Mouse (Mus musculus) testis, adult 2 months (tissue): ENCODE results near the gene Acta2. TPM values are rescaled to one million over a fixed set of nuclear protein-coding genes. Genes with fewer than 3 reads are reported as not detected.
"Not testable (repeated sequence)": the region's sequence is repeated elsewhere in the genome, so short reads cannot be mapped to it uniquely, and the experiment has no call there.

Experiments
- H3K27ac ChIP-seq: fragments of 200-500 bp; 2 replicates; pipeline ENCODE4 v1.5.1; 2012; ENCODE audit warnings: low read depth, low read length; ENCODE audit not compliant: control insufficient read depth, insufficient read depth
- H3K27me3 ChIP-seq: fragments of 200-500 bp; 2 replicates; pipeline ENCODE4 v1.6.1; 2012; ENCODE audit warnings: mild to moderate bottlenecking, low read length, moderate library complexity; ENCODE audit not compliant: control insufficient read depth, insufficient read depth
- H3K36me3 ChIP-seq: fragments of 200-500 bp; 2 replicates; pipeline ENCODE4 v1.6.1; 2012; ENCODE audit warnings: mild to moderate bottlenecking, low read length; ENCODE audit not compliant: control insufficient read depth, insufficient read depth
- H3K4me1 ChIP-seq: fragments of 200-500 bp; 2 replicates; pipeline ENCODE4 v1.6.1; 2012; ENCODE audit warnings: low read length; ENCODE audit not compliant: control insufficient read depth, insufficient read depth
- H3K4me3 ChIP-seq: fragments of 200-500 bp; 2 replicates; pipeline ENCODE4 v1.5.1; 2012; ENCODE audit warnings: low read depth, mild to moderate bottlenecking, low read length, moderate library complexity, mixed read lengths; ENCODE audit not compliant: control insufficient read depth
- CTCF ChIP-seq: fragments of 200-500 bp; IDR thresholded peaks from 2 replicates; pipeline ENCODE4 v1.5.1; 2012; ENCODE audit warnings: low read depth, mild to moderate bottlenecking, inconsistent platforms, low read length, moderate library complexity; ENCODE audit not compliant: control insufficient read depth, insufficient read depth, insufficient replicate concordance
- POLR2A ChIP-seq: fragments of 200-500 bp; IDR thresholded peaks from 2 replicates; pipeline ENCODE4 v1.6.1; 2012; ENCODE audit warnings: low read depth, mild to moderate bottlenecking, inconsistent platforms, low read length, moderate library complexity; ENCODE audit not compliant: control insufficient read depth
- polyA plus RNA-seq: library from polyadenylated mRNA; depleted of rRNA; stranded (reverse); fragments of >200 nt; gene quantifications from 2 replicates; pipeline ENCODE4 v1.2.3, GENCODE M21; 2012

Acta2 gene
- polyA plus RNA-seq, 1 experiment = 90.9 TPM

DNA sequence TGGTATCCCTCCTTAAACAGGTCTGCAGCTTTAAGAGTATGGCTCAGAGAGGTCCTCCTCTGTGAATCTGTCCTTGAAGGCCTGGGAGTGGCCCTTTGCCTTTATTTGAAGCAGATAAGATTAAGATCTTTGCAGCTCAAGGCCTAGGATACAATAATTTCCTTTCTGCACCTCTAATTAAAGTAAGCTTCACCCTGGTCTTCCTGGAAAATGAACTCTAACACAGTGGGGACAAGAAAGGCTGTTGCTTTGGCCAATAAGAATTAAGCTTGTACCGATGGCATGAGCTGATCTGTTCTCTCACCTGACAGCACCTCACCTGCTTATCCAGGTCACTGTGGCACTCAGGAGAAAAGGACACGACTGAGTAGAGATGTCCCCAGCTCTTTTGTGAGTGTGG is 44.5 kb downstream of the Acta2 start:
- TF ChIP-seq CTCF (no peak), POLR2A (no peak)
- H3K4me1 ChIP-seq = no peaks in the 10 kb centered on the region
- no peak overlapping the region for H3K4me3 ChIP-seq
- no peaks in the 10 kb centered on the region for H3K27me3 ChIP-seq
- H3K27ac ChIP-seq = no peak overlapping the region
- no peaks in the 10 kb centered on the region for H3K36me3 ChIP-seq

DNA sequence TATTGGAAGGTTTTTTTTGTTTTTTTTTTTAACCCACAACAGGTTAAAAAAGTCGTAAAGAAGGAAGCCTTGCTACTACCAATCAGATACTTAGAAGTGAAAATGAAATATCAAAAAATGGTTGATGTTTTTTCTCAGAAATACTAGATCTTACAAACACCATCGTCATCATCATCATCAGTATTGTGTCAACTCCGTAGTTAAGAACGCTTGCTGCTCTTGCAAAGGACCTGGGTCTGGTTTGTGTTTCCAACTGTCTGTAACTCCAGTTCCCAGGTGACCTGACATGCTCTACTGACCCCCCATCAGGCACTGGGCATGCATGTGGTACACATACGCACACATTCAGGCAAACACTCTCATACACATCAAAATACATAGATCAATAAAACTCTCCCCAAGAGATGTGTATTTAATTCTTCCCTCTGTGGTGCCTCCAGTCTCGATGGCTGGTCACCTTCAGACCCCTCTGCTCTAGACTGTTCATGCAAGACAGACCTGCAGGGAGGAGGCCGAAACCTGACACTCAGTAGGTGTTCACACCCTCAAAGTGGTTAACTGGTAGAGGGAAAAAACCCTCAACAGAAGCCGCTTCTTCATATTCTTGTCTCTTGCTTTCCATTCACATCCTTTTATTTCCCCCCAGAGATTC is 45.3 kb downstream of the Acta2 start:
- TF ChIP-seq POLR2A = no peak
- H3K27ac ChIP-seq = no peak overlapping the region
- H3K4me1 ChIP-seq = no peaks in the 10 kb centered on the region
- H3K36me3 ChIP-seq = no peaks in the 10 kb centered on the region
- H3K27me3 ChIP-seq = no peaks in the 10 kb centered on the region
- no peak overlapping the region for H3K4me3 ChIP-seq

- H3K27me3 ChIP-seq = no peaks in the 10 kb centered on the region
- no peaks in the 10 kb centered on the region for H3K36me3 ChIP-seq
- no peak overlapping the region for H3K27ac ChIP-seq
- H3K4me1 ChIP-seq = no peaks in the 10 kb centered on the region
- TF ChIP-seq POLR2A = no peak
- no peak for TF ChIP-seq CTCF
- no peak overlapping the region for H3K4me3 ChIP-seq
These were observed 46.4 kb downstream of the Acta2 start for GRCm38 (mm10) chr19:34209031-34209430.

DNA sequence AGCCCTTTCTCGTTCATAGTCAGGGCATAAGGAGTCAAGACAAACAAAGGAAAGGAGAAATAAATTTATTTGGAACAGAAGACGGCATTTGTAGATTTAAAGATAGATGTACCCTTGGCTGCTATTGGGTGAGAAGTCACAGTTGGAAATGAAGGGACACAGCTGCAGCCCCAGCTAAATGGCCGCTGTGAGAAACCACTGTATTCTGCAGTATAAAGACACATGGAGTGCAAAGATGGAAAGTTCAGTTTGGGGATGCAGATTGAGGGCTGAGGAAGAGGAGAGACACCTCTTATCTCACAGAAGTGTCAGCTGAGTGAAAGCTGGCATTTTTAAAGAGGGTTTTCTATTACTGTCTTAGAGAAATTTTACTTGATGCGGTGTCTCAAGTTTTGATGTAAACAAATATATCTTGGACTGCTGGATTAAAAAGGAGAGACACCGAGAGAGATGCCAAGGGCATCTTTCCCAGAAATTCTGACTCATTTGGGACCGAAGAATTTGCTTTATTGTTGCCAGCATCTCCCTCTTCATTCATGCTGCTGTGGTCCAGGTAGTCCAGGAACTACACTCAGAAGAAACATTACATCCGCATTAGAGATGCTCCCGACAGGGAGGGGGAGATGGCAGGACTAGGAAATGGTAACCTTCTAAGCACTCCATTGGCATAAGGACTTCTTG is 48.5 kb downstream of the Acta2 start:
- Histone ChIP-seq H3K27me3 (no peaks in the 10 kb centered on the region), H3K4me1 (no peaks in the 10 kb centered on the region), H3K4me3 (no peak overlapping the region), H3K36me3 (no peaks in the 10 kb centered on the region), H3K27ac (no peak overlapping the region)
- TF ChIP-seq POLR2A = no peak
- no peak for TF ChIP-seq CTCF

GRCm38 (mm10) chr19:34206128-34206527 is 49.3 kb downstream of the Acta2 start:
- H3K4me1 ChIP-seq, H3K27ac ChIP-seq, H3K27me3 ChIP-seq, H3K4me3 ChIP-seq, H3K36me3 ChIP-seq: not testable (repeated sequence)

- Histone ChIP-seq H3K36me3 (no peaks in the 10 kb centered on the region), H3K4me1 (no peaks in the 10 kb centered on the region), H3K27me3 (no peaks in the 10 kb centered on the region), H3K4me3 (no peak overlapping the region), H3K27ac (no peak overlapping the region)
- TF ChIP-seq POLR2A (no peak), CTCF (no peak)
These were observed 52.7 kb downstream of the Acta2 start for GRCm38 (mm10) chr19:34202668-34203067.

DNA sequence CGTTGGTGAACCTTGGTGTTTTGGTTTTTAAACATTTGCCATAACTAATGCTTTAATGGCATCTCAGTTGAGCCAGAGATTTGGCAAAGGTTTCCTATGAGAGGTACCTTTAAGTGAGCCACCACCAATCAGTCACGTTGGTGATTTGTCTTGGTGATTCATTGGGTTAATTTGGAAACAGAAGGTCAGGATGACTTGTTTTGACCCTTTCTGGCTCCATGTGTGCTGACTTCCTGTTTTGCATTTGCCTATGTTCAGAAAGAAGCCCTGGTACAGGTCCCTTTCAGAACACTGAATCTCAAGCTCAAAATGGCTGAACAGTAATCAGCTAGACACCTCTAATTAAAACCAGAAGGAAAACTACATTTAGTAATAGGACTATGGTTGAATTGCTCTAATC is 55.9 kb downstream of the Acta2 start:
- H3K36me3 ChIP-seq = no peaks in the 10 kb centered on the region
- H3K27me3 ChIP-seq = no peaks in the 10 kb centered on the region
- H3K4me1 ChIP-seq = no peaks in the 10 kb centered on the region
- H3K27ac ChIP-seq = no peak overlapping the region
- H3K4me3 ChIP-seq = no peak overlapping the region
- TF ChIP-seq POLR2A = no peak

- Histone ChIP-seq H3K27me3 (no peaks in the 10 kb centered on the region), H3K27ac (no peak overlapping the region), H3K4me3 (no peak overlapping the region), H3K4me1 (no peaks in the 10 kb centered on the region), H3K36me3 (no peaks in the 10 kb centered on the region)
- TF ChIP-seq CTCF (no peak), POLR2A (no peak)
These were observed 56.5 kb downstream of the Acta2 start for GRCm38 (mm10) chr19:34198901-34199300.
